Mouse (Mus musculus): Measurements from ENCODE around the gene Tnni3k. TPM values are rescaled to one million over a fixed set of nuclear protein-coding genes. Genes with fewer than 3 reads are reported as not detected.

Gene Tnni3k
- polyA plus RNA-seq, 1 experiment = not detected

- no peaks in the 10 kb centered on the region for H3K27me3 ChIP-seq (ENCODE audit: control insufficient read depth, insufficient read depth, low read length)
- H3K27ac ChIP-seq (ENCODE audit: control insufficient read depth, insufficient read depth, low read depth, low read length) = no peak overlapping the region
- H3K4me3 ChIP-seq (ENCODE audit: control insufficient read depth, low read depth, low read length) = no peak overlapping the region
- no peaks in the 10 kb centered on the region for H3K4me1 ChIP-seq (ENCODE audit: control insufficient read depth, insufficient read depth, low read length)
- TF ChIP-seq CTCF (IDR thresholded peaks at IDR 0.05; ENCODE audit: control insufficient read depth, insufficient read depth, insufficient replicate concordance, low read depth, low read length) (no peak), POLR2A (IDR thresholded peaks at IDR 0.05; ENCODE audit: control insufficient read depth, low read depth, low read length) (no peak)
- no peaks in the 10 kb centered on the region for H3K36me3 ChIP-seq (ENCODE audit: control insufficient read depth, insufficient read depth, low read length)
These were observed 193.3 kb downstream of the Tnni3k start for GRCm38 (mm10) chr3:154861921-154862320.

DNA sequence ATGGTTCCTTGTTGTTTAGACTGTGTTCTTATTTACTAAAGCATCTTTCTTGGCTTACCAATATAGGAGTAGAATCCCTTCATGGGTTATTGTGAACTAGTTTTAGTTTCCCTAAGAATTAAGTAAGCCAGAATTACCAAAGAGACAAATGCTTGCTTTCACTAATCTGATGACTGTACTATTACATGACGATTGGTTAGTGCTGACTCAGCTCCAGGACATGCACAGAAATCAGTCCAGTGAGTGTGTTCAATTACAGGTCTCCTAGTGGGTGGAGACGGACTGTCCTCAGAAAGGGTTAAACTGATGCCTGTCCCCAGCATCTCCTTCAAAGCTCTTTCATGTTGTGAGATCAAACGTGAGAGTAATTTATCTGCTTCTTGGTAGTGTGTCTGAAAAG, 195.5 kb downstream of the Tnni3k start:
- Histone ChIP-seq H3K27me3 (ENCODE audit: control insufficient read depth, insufficient read depth, low read length) (no peaks in the 10 kb centered on the region), H3K27ac (ENCODE audit: control insufficient read depth, insufficient read depth, low read depth, low read length) (no peak overlapping the region), H3K4me3 (ENCODE audit: control insufficient read depth, low read depth, low read length) (no peak overlapping the region), H3K4me1 (ENCODE audit: control insufficient read depth, insufficient read depth, low read length) (no peaks in the 10 kb centered on the region), H3K36me3 (ENCODE audit: control insufficient read depth, insufficient read depth, low read length) (no peaks in the 10 kb centered on the region)
- TF ChIP-seq POLR2A (IDR thresholded peaks at IDR 0.05; ENCODE audit: control insufficient read depth, low read depth, low read length) (no peak), CTCF (IDR thresholded peaks at IDR 0.05; ENCODE audit: control insufficient read depth, insufficient read depth, insufficient replicate concordance, low read depth, low read length) (no peak)

DNA sequence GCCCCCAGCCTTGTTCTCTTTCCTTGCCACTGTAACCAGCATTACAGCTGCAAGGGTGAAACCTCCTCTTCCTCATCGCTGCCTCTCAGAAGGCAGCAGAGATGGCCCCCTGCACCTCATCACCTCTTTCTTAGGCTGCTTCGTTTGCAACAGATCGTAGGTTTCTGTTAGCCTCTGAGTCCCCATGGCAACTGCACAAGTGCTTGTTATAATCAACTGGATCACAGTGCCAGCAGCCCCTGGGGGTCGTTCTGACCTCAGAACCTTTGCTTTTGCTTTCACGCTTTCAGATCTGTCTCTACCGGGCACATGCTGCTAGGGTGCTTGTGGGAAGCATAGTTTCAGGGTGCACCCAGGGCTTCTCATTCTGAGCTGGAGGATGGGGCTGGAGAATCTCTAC, 201.9 kb downstream of the Tnni3k start:
- H3K27ac ChIP-seq (ENCODE audit: control insufficient read depth, insufficient read depth, low read depth, low read length) = no peak overlapping the region
- TF ChIP-seq CTCF (IDR thresholded peaks at IDR 0.05; ENCODE audit: control insufficient read depth, insufficient read depth, insufficient replicate concordance, low read depth, low read length) (no peak), POLR2A (IDR thresholded peaks at IDR 0.05; ENCODE audit: control insufficient read depth, low read depth, low read length) (no peak)

GRCm38 (mm10) chr3:154852281-154852680, 202.9 kb downstream of the Tnni3k start:
- TF ChIP-seq POLR2A (IDR thresholded peaks at IDR 0.05; ENCODE audit: control insufficient read depth, low read depth, low read length) = no peak
- no peak for TF ChIP-seq CTCF (IDR thresholded peaks at IDR 0.05; ENCODE audit: control insufficient read depth, insufficient read depth, insufficient replicate concordance, low read depth, low read length)
- H3K4me1 ChIP-seq (ENCODE audit: control insufficient read depth, insufficient read depth, low read length) = no peaks in the 10 kb centered on the region
- H3K27me3 ChIP-seq (ENCODE audit: control insufficient read depth, insufficient read depth, low read length) = no peaks in the 10 kb centered on the region

More for the DNA sequence above, 201.9 kb downstream of the Tnni3k start:
- H3K4me3 ChIP-seq (ENCODE audit: control insufficient read depth, low read depth, low read length) = no peak overlapping the region
- no peaks in the 10 kb centered on the region for H3K4me1 ChIP-seq (ENCODE audit: control insufficient read depth, insufficient read depth, low read length)
- H3K27me3 ChIP-seq (ENCODE audit: control insufficient read depth, insufficient read depth, low read length) = no peaks in the 10 kb centered on the region
- H3K36me3 ChIP-seq (ENCODE audit: control insufficient read depth, insufficient read depth, low read length) = no peaks in the 10 kb centered on the region

GRCm38 (mm10) chr3:154842247-154842646, 213.0 kb downstream of the Tnni3k start:
- no peak overlapping the region for H3K4me3 ChIP-seq (ENCODE audit: control insufficient read depth, low read depth, low read length)
- no peaks in the 10 kb centered on the region for H3K27me3 ChIP-seq (ENCODE audit: control insufficient read depth, insufficient read depth, low read length)
- no peak overlapping the region for H3K27ac ChIP-seq (ENCODE audit: control insufficient read depth, insufficient read depth, low read depth, low read length)
- H3K4me1 ChIP-seq (ENCODE audit: control insufficient read depth, insufficient read depth, low read length) = no peaks in the 10 kb centered on the region
- no peaks in the 10 kb centered on the region for H3K36me3 ChIP-seq (ENCODE audit: control insufficient read depth, insufficient read depth, low read length)
- no peak for TF ChIP-seq CTCF (IDR thresholded peaks at IDR 0.05; ENCODE audit: control insufficient read depth, insufficient read depth, insufficient replicate concordance, low read depth, low read length)
- TF ChIP-seq POLR2A (IDR thresholded peaks at IDR 0.05; ENCODE audit: control insufficient read depth, low read depth, low read length) = no peak

More at GRCm38 (mm10) chr3:154852281-154852680, 202.9 kb downstream of the Tnni3k start:
- no peaks in the 10 kb centered on the region for H3K36me3 ChIP-seq (ENCODE audit: control insufficient read depth, insufficient read depth, low read length)
- no peak overlapping the region for H3K4me3 ChIP-seq (ENCODE audit: control insufficient read depth, low read depth, low read length)
- no peak overlapping the region for H3K27ac ChIP-seq (ENCODE audit: control insufficient read depth, insufficient read depth, low read depth, low read length)

- TF ChIP-seq CTCF (IDR thresholded peaks at IDR 0.05; ENCODE audit: control insufficient read depth, insufficient read depth, insufficient replicate concordance, low read depth, low read length) = no peak
- TF ChIP-seq POLR2A (IDR thresholded peaks at IDR 0.05; ENCODE audit: control insufficient read depth, low read depth, low read length) = no peak
- no peaks in the 10 kb centered on the region for H3K36me3 ChIP-seq (ENCODE audit: control insufficient read depth, insufficient read depth, low read length)
- H3K4me1 ChIP-seq (ENCODE audit: control insufficient read depth, insufficient read depth, low read length) = no peaks in the 10 kb centered on the region
- H3K4me3 ChIP-seq (ENCODE audit: control insufficient read depth, low read depth, low read length) = no peak overlapping the region
- H3K27ac ChIP-seq (ENCODE audit: control insufficient read depth, insufficient read depth, low read depth, low read length) = no peak overlapping the region
- no peaks in the 10 kb centered on the region for H3K27me3 ChIP-seq (ENCODE audit: control insufficient read depth, insufficient read depth, low read length)
These were observed 214.1 kb downstream of the Tnni3k start for GRCm38 (mm10) chr3:154841076-154841475.

- Histone ChIP-seq H3K36me3 (ENCODE audit: control insufficient read depth, insufficient read depth, low read length) (no peaks in the 10 kb centered on the region), H3K27ac (ENCODE audit: control insufficient read depth, insufficient read depth, low read depth, low read length) (no peak overlapping the region), H3K4me3 (ENCODE audit: control insufficient read depth, low read depth, low read length) (no peak overlapping the region), H3K4me1 (ENCODE audit: control insufficient read depth, insufficient read depth, low read length) (no peaks in the 10 kb centered on the region), H3K27me3 (ENCODE audit: control insufficient read depth, insufficient read depth, low read length) (no peaks in the 10 kb centered on the region)
- TF ChIP-seq POLR2A (IDR thresholded peaks at IDR 0.05; ENCODE audit: control insufficient read depth, low read depth, low read length) (no peak), CTCF (IDR thresholded peaks at IDR 0.05; ENCODE audit: control insufficient read depth, insufficient read depth, insufficient replicate concordance, low read depth, low read length) (no peak)
These were observed 217.3 kb downstream of the Tnni3k start for GRCm38 (mm10) chr3:154837861-154838260.

- Histone ChIP-seq H3K4me1 (ENCODE audit: control insufficient read depth, insufficient read depth, low read length) (no peaks in the 10 kb centered on the region), H3K36me3 (ENCODE audit: control insufficient read depth, insufficient read depth, low read length) (no peaks in the 10 kb centered on the region)
- no peak for TF ChIP-seq POLR2A (IDR thresholded peaks at IDR 0.05; ENCODE audit: control insufficient read depth, low read depth, low read length)
- TF ChIP-seq CTCF (IDR thresholded peaks at IDR 0.05; ENCODE audit: control insufficient read depth, insufficient read depth, insufficient replicate concordance, low read depth, low read length) = no peak
These were observed 219.1 kb downstream of the Tnni3k start for GRCm38 (mm10) chr3:154836137-154836536.

More at GRCm38 (mm10) chr3:154836137-154836536, 219.1 kb downstream of the Tnni3k start:
- Histone ChIP-seq H3K4me3 (ENCODE audit: control insufficient read depth, low read depth, low read length) (no peak overlapping the region), H3K27ac (ENCODE audit: control insufficient read depth, insufficient read depth, low read depth, low read length) (no peak overlapping the region), H3K27me3 (ENCODE audit: control insufficient read depth, insufficient read depth, low read length) (no peaks in the 10 kb centered on the region)
